Mouse (Mus musculus) olfactory bulb, adult 2 months (tissue): Measurements from ENCODE around the gene C1qbp. TPM values are rescaled to one million over a fixed set of nuclear protein-coding genes. Genes with fewer than 3 reads are reported as not detected.

Experiments used
- H3K27ac ChIP-seq: fragments of 200-500 bp; 2 replicates; pipeline ENCODE4 v1.5.1; 2012; ENCODE audit warnings: low read depth, low read length; ENCODE audit not compliant: insufficient read depth
- H3K4me1 ChIP-seq: fragments of 200-500 bp; 2 replicates; pipeline ENCODE4 v1.6.1; 2012; ENCODE audit warnings: low read length; ENCODE audit not compliant: control insufficient read depth, insufficient read depth
- H3K4me3 ChIP-seq: fragments of 200-500 bp; 2 replicates; pipeline ENCODE4 v1.5.1; 2012; ENCODE audit warnings: mild to moderate bottlenecking, low read depth, low read length, moderate library complexity; ENCODE audit not compliant: insufficient read depth
- CTCF ChIP-seq: fragments of 200-500 bp; IDR thresholded peaks from 2 replicates; pipeline ENCODE4 v1.5.1; 2012; ENCODE audit warnings: low read depth, mild to moderate bottlenecking, low read length, moderate library complexity; ENCODE audit not compliant: insufficient read depth
- POLR2A ChIP-seq: fragments of 200-500 bp; IDR thresholded peaks from 2 replicates; pipeline ENCODE4 v1.6.1; 2012; ENCODE audit warnings: mild to moderate bottlenecking, low read depth, low read length, moderate library complexity; ENCODE audit not compliant: insufficient read depth
- WGBS: fragments of 180-500 bp; shearing (Covaris S2); methylation state at CpG from one replicate; pipeline ENCODE4 v1.1.7; 2018; 5-methylcytosine and 5-hydroxymethylcytosine counted together
- polyA plus RNA-seq: library from polyadenylated mRNA; stranded (reverse); fragments of >200 nt; gene quantifications from 2 replicates; pipeline ENCODE4 v1.2.4, GENCODE M21; 2012; ENCODE audit warnings: low replicate concordance; ENCODE audit not compliant: missing spikeins, insufficient read depth, insufficient read length

The C1qbp gene
- polyA plus RNA-seq, 1 experiment, result not detected

DNA sequence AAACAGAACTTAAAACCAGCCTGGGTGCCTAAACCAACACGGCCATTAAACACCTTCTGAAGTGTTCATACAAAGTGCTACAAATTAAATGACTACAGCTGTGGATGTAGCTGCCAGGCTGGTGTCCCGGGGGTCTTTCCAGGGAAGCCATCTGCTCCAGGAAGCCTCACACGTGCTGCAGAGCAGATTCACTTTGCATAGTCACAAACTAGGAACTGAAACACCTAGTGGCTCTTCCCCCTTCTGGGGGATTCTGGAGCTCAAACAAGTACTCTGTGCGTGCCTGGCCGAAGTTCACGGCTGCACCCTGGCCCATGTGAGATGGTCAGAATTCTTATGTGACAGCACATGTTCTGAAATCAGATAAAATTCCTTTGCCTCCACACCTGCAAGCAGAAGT lies 2.6 kb downstream of the C1qbp start:
- no peak overlapping the region for H3K4me3 ChIP-seq
- no peak for TF ChIP-seq CTCF
- no peak for TF ChIP-seq POLR2A
- H3K4me1 ChIP-seq, result peaks cover 14% of the 10 kb centered on the region
- H3K27ac ChIP-seq, result no peak overlapping the region
- WGBS, result 85% methylated on average over 6 of the region's 6 CpGs

DNA sequence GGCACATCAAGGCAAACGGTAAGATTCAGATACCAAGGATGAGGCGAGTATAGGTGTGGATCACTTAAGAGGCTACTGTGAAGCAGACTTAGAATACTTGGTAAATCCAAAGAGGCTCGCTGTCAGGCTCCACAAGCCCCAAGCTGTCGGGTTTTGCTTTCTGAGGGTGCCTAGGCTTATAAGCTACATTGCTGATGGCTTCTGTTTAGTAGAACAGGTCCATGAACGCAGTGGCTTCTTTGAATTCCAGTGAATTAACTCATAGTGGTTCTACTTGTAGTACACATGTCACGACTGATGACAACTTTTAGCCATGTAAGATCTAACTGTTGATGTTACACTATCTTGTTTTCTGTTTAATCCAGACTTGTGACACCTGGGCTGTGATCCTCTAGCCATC lies 5.5 kb downstream of the C1qbp start:
- H3K4me1 ChIP-seq, result peaks cover 11% of the 10 kb centered on the region
- TF ChIP-seq POLR2A (no peak), CTCF (no peak)
- no peak overlapping the region for H3K27ac ChIP-seq
- no peak overlapping the region for H3K4me3 ChIP-seq
- 89% methylated on average over 6 of the region's 6 CpGs for WGBS

DNA sequence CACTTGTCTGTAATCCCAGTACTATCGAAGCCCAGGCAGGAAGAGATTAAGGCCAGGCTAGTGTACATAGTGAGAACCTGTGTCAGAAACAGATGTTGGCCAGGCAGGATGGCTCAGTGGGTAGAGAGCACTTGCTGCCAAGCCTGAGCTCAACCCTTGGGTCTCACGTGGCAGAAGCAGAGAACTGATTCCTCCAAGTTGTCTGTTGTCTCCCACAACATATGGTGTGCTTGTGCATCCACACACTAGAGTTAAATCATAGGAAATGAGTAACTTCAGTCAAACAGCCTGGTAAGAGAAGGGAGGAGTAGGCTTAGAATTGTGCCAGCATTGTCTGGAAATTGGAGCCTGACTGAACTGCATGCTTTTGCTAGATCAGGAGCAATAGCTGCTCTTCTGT lies 7.6 kb downstream of the C1qbp start:
- H3K27ac ChIP-seq, result no peak overlapping the region
- 75% methylated on average over 2 of the region's 2 CpGs for WGBS
- no peak overlapping the region for H3K4me3 ChIP-seq
- H3K4me1 ChIP-seq, result no peaks in the 10 kb centered on the region
- TF ChIP-seq CTCF (no peak), POLR2A (no peak)

DNA sequence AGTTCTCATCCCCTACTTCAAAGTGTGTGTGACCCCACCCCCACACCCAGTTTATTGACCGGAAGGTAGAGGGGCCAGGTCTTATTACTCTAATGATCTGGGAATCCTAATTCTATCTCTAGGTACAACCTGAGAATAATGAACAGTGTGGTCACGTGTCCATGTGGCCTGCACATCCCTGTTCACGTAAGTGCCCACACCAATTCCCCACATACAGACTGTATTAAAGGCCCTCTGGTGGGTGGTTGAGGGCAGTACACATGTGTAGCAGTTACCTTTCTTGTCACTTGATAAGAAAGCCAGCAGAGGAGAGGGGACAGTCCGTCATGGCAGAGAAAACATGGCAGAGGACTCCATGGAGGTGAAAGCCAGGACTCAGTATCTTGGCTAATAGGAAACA lies 8.9 kb downstream of the C1qbp start:
- WGBS, result 76% methylated on average over 4 of the region's 4 CpGs
- TF ChIP-seq POLR2A, result no peak
- no peak for TF ChIP-seq CTCF

DNA sequence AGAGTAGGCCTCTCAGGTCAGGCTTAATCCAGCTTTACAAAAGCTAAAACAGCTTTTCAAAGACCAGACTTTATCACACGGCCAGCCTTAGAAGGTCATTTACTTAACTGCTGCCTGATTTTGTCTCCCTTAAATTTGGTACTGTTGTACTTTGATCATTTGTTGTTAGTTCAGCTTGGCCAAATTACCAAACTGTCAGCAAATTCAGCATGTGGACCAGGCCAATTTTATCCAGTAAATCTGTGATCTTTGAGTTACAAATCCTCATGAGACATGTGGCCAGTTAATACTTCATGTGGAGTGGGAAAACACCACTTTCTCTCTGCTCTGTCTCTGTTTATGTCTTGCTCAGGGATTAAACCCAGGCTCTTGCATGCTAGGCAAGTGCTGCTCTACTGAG lies 10.2 kb downstream of the C1qbp start:
- TF ChIP-seq CTCF, result no peak
- 61% methylated on average over 1 of the region's 1 CpGs for WGBS
- H3K27ac ChIP-seq, result no peak overlapping the region
- H3K4me3 ChIP-seq, result no peak overlapping the region
- H3K4me1 ChIP-seq, result peaks cover 2% of the 10 kb centered on the region; the same call in 1 of the 2 replicates

More for the DNA sequence above, 8.9 kb downstream of the C1qbp start:
- H3K27ac ChIP-seq, result no peak overlapping the region
- H3K4me1 ChIP-seq, result no peaks in the 10 kb centered on the region
- H3K4me3 ChIP-seq, result no peak overlapping the region

GRCm38 (mm10) chr11:70970560-70971540 lies 12.0 kb downstream of the C1qbp start:
- no peak overlapping the region for H3K27ac ChIP-seq
- WGBS, result 12% methylated on average over 24 of the region's 24 CpGs

DNA sequence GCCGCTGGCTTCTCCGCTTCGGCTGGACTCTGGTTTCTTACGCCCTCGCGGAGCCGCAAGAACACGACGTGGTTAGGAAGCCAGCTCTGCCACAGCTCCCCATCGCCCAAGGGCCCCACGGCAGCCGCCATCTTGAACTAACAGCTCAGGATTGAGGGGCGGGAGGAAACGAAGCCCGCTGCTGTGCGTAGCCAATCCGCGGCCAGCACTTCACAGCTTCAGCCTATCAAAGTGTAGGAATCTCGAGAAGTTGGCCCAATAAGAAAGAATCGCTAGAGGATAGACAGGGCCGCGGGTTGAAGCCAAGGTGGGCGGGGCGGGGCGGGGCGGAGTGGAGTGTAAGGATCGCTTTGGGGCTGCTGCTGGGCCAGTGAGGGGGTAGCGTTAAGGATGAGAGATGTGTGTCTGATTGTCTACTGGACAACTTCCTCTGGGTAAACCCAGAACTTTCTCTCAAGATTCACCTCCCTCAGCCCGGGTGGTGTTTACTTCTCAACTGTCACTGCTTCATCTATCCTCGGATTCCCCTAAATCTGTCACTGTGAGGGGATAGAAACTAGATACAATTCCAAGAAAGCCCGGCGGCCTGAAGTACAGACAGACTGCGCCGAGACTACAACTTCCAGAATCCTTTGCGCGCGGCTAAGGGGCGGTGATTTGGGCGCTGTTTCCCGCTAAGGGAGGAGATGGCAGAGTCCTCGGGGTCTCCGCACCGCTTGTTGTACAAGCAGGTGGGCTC lies 12.8 kb downstream of the C1qbp start, which contains the start of the genes Nup88 and Rpain:
Nup88 (minus strand) TSS at position 153 of the 739 bp plus-strand sequence.
Rpain (plus strand) TSS at position 393 of the 739 bp plus-strand sequence.
- Histone ChIP-seq H3K27ac (peak within 1 kb of the TSS; percentile 88), H3K4me1 (peaks cover 2% of the 10 kb centered on the region; the same call in 1 of the 2 replicates), H3K4me3 (peak within 1 kb of the TSS; percentile 87)
- TF ChIP-seq CTCF, result no peak
- TF ChIP-seq POLR2A, result peak; percentile 84
- under 1% methylated on average over 43 of the region's 43 CpGs for WGBS

More at GRCm38 (mm10) chr11:70970560-70971540, 12.0 kb downstream of the C1qbp start:
- TF ChIP-seq POLR2A, result no peak
- no peak for TF ChIP-seq CTCF
- Histone ChIP-seq H3K4me1 (peaks cover 2% of the 10 kb centered on the region; the same call in 1 of the 2 replicates), H3K4me3 (peak overlapping the region; percentile 84)

GRCm38 (mm10) chr11:70969271-70969794 lies 13.5 kb downstream of the C1qbp start:
- peak overlapping the region; percentile 87 for H3K4me3 ChIP-seq
- under 1% methylated on average over 25 of the region's 25 CpGs for WGBS
- TF ChIP-seq CTCF (no peak), POLR2A (no peak)
- H3K4me1 ChIP-seq, result peaks cover 2% of the 10 kb centered on the region; the same call in 1 of the 2 replicates
- peak overlapping the region; percentile 72 for H3K27ac ChIP-seq
